Mouse (Mus musculus) cortical plate, adult 2 months (tissue): ENCODE results near the gene 4933428G20Rik. TPM values are rescaled to one million over a fixed set of nuclear protein-coding genes. Genes with fewer than 3 reads are reported as not detected.

ENCODE experiments used
- H3K27ac ChIP-seq: fragments of 200-500 bp; 2 replicates; pipeline ENCODE4 v1.5.1; 2012; ENCODE audit warnings: low read length, control low read depth, inconsistent platforms; ENCODE audit not compliant: insufficient read depth
- H3K4me1 ChIP-seq: fragments of 200-500 bp; 2 replicates; pipeline ENCODE4 v1.6.1; 2011; ENCODE audit warnings: low read length; ENCODE audit not compliant: control insufficient read depth, insufficient read depth
- H3K4me3 ChIP-seq: fragments of 200-500 bp; 2 replicates; pipeline ENCODE4 v1.5.1; 2011; ENCODE audit warnings: mild to moderate bottlenecking, low read length, control low read depth; ENCODE audit not compliant: insufficient read depth
- CTCF ChIP-seq: fragments of 200-500 bp; IDR thresholded peaks from 2 replicates; pipeline ENCODE4 v1.5.1; 2011; ENCODE audit warnings: mild to moderate bottlenecking, control low read depth, low read length; ENCODE audit not compliant: insufficient read depth; ENCODE audit errors: extremely low read depth
- POLR2A ChIP-seq: fragments of 200-500 bp; IDR thresholded peaks from 2 replicates; pipeline ENCODE4 v1.6.1; 2011; ENCODE audit warnings: mild to moderate bottlenecking, low read length, control low read depth; ENCODE audit not compliant: insufficient read depth; ENCODE audit errors: extremely low read depth
- polyA plus RNA-seq: library from polyadenylated mRNA; depleted of rRNA; stranded (reverse); fragments of >200 nt; gene quantifications from 2 replicates; pipeline ENCODE4 v1.2.3, GENCODE M21; 2012

Gene 4933428G20Rik
- polyA plus RNA-seq, 1 experiment: 0.06 TPM

GRCm38 (mm10) chr11:97469828-97470227, 30.3 kb downstream of the 4933428G20Rik start:
- no peaks in the 10 kb centered on the region for H3K4me1 ChIP-seq
- no peak for TF ChIP-seq CTCF
- TF ChIP-seq POLR2A: no peak
- H3K27ac ChIP-seq: no peak overlapping the region
- H3K4me3 ChIP-seq: no peak overlapping the region

DNA sequence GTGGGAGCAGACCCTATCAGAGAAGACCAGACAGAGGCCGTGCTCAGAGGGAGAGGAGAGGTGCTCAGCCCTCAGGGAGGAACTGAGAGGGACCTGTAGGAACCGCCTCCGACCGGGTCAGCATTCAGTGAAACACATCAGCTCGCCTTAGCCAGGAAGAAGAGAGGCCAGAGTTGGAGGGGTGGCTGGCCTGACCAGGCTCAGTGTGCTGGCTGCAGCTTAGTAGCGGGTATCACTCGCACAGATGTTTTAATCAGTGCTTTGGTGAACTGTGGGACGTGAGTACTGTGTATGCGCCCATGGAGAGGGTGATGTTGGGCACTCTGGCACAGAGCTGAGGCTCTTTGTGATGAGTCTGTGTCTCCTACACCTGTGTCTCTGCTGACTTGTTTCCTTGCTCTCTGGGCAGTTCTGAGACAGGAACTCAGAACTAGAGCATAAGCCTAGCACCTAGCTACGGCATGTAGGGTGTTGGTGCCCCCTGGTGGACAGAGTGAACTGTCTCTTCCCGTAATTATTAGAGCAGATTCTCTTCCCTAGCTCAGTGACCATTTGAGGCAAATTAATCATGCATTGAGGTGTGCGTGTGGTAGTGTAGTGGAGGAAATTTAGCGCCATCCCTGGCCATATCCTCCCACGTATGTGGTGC, 31.4 kb downstream of the 4933428G20Rik start:
- no peak overlapping the region for H3K27ac ChIP-seq
- H3K4me1 ChIP-seq: no peaks in the 10 kb centered on the region
- H3K4me3 ChIP-seq: no peak overlapping the region
- TF ChIP-seq POLR2A: no peak
- peak; percentile 94 for TF ChIP-seq CTCF

DNA sequence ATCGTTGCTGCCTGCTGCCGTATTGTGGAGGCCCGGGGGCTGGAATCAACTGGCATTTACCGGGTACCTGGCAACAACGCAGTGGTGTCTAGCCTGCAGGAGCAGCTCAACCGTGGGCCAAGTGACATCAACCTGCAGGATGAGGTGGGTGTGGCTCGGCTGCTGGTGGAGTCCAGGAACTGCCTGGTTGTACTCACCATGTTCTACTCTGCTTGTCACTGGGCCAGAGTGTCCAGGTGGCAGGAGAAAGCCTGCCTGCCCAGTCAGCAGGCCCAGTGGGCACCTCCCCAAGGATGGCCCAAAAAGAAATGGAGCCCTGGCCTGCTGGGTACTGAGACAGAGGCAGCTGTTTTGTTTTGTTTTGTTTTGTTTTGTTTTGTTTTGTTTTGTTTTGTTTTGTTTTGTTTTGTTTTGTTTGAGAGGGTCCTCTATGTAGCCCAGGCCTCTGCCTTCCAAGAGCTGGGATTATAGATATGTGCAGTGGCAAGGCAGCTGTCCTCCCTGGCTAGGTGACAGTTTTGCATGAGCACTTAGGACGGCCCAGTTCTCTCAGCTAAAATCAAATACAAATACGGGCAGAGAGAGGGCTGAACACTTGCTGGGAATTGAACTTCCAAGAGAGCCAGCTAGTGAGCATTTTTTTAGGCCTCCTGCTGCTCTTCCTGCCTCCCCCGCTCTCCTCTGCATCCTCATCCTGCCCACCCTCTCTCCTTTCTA, 33.5 kb downstream of the 4933428G20Rik start:
- no peak overlapping the region for H3K27ac ChIP-seq
- TF ChIP-seq POLR2A (no peak), CTCF (no peak)
- no peak overlapping the region for H3K4me3 ChIP-seq
- H3K4me1 ChIP-seq: no peaks in the 10 kb centered on the region

DNA sequence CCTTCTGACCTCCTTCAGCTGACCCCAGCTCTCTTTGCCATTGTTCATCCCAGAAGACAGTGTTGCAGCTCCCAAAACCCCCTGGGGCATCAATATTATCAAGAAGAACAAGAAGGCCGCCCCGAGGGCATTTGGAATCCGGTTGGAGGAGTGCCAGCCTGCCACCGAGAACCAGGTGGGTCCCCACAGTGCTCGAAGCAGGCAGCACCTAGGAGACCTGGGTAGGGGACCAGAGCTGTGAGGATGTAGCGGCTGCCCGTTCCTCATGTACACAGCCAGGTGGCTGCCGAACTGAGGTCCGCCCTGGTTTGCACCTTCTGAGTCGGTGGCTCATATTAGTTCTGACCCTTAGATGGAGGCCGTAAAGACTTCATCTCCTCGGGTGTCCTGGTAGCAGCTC, 34.2 kb downstream of the 4933428G20Rik start:
- H3K27ac ChIP-seq: no peak overlapping the region
- no peak for TF ChIP-seq POLR2A
- no peak for TF ChIP-seq CTCF

GRCm38 (mm10) chr11:97463991-97464390, 36.1 kb downstream of the 4933428G20Rik start:
- TF ChIP-seq POLR2A: no peak
- TF ChIP-seq CTCF: no peak
- no peaks in the 10 kb centered on the region for H3K4me1 ChIP-seq
- no peak overlapping the region for H3K4me3 ChIP-seq
- H3K27ac ChIP-seq: no peak overlapping the region

More for the DNA sequence above, 34.2 kb downstream of the 4933428G20Rik start:
- no peak overlapping the region for H3K4me3 ChIP-seq
- no peaks in the 10 kb centered on the region for H3K4me1 ChIP-seq

DNA sequence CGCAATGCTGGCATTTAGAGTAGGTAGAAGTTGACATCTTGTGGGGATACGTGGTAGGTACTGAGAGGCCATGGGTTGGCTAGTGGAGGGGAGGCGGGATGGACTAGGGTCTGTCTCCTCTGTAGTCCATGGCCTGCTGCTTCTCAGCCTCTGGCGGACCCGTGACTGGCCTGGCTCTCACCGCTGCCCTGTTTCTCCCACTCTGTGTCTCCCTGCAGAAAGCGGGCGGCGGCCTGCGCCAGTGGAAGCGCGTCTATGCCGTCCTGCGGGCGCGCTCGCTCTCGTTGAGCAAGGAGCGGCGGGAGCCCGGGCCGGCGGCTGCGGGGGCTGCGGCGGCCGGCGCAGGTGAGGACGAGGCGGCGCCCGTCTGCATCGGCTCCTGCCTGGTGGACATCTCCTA, 37.0 kb downstream of the 4933428G20Rik start:
- Histone ChIP-seq H3K27ac (no peak overlapping the region), H3K4me1 (no peaks in the 10 kb centered on the region), H3K4me3 (no peak overlapping the region)
- TF ChIP-seq CTCF: no peak
- TF ChIP-seq POLR2A: no peak

- Histone ChIP-seq H3K4me1 (no peaks in the 10 kb centered on the region), H3K27ac (no peak overlapping the region), H3K4me3 (no peak overlapping the region)
- TF ChIP-seq POLR2A (no peak), CTCF (no peak)
Observed at GRCm38 (mm10) chr11:97462538-97462937, 37.6 kb downstream of the 4933428G20Rik start.

- TF ChIP-seq CTCF (no peak), POLR2A (no peak)
Observed at GRCm38 (mm10) chr11:97461307-97461820, 38.8 kb downstream of the 4933428G20Rik start.

GRCm38 (mm10) chr11:97457120-97457519, 43.0 kb downstream of the 4933428G20Rik start:
- TF ChIP-seq POLR2A (no peak), CTCF (no peak)
- Histone ChIP-seq H3K4me1 (peaks cover 9% of the 10 kb centered on the region; the same call in 1 of the 2 replicates), H3K4me3 (no peak overlapping the region), H3K27ac (no peak overlapping the region)

More at GRCm38 (mm10) chr11:97461307-97461820, 38.8 kb downstream of the 4933428G20Rik start:
- Histone ChIP-seq H3K27ac (no peak overlapping the region), H3K4me1 (no peaks in the 10 kb centered on the region; the same call in 1 of the 2 replicates), H3K4me3 (no peak overlapping the region)

DNA sequence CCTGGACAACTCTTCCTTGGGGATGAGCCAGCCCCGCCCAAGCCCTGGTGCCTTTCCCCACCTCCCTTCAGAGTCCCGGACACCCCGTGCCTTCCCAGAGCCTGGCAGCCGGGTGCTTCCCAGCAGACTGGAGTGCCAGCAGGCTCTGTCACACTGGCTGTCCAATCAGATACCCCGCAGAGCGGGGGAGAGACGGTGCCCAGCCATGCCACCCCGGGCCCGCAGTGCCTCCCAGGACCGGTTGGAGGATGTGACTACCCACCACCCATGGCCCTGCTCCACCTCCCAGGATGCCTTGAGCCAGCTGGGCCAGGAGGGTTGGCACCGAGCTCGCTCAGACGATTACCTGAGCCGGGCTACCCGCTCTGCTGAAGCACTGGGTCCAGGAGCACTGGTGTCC, 48.5 kb downstream of the 4933428G20Rik start:
- Histone ChIP-seq H3K4me1 (peaks cover 9% of the 10 kb centered on the region; the same call in 1 of the 2 replicates), H3K27ac (no peak overlapping the region), H3K4me3 (peak overlapping the region; percentile 63)
- no peak for TF ChIP-seq POLR2A
- TF ChIP-seq CTCF: no peak
